ENCODE assay signal across 23 mouse cellular contexts in the genomic region with DNA sequence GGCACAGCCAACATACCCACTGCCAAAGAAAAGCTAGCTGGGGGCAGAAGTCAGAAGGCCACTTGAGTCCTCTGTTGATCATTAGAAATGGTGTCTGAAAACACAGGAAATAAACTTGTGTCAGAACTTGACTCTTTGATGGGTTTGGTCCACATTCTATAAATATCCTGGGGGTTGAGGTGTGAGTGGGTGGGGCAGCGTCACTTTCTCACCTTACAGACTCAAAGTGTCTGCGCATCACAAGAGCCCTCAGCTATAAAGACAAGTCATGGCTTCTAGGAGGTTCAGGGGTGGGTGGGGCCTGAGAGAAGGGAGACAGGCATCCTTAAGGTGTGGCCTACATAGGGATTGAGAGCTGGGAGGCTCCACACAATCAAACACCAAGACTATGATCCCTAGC. TPM values are rescaled to one million over a fixed set of nuclear protein-coding genes. Genes with fewer than 3 reads are reported as not detected.
DNase-seq lines count a peak whose midpoint lies in the region; ATAC-seq lines count a peak whose summit lies in the region.
"Had no signal": no experiment of that assay in that cellular context is flagged by ENCODE, and none has a peak within 500 bp of the region (broad histone marks: within the 10 kb centered on the region; RNA-seq: fewer than 3 reads in every experiment).

No protein-coding gene starts in this region.

- DNase-seq in T-cell, adult 2 months (ENCODE audit: low spot score): peak; percentile 55
- DNase-seq in induced T-regulatory cell, adult 2 months (ENCODE audit: low read depth): peak; percentile 81
- peak; percentile 75 to 90 for DNase-seq in natural killer cell, adult 2 months (ENCODE audit: low spot score in 2 of 2)
- no peak for DNase-seq in layer of hippocampus, adult 9-11 months
- no peak for DNase-seq in urinary bladder, postnatal 10 days (ENCODE audit: low spot score)
- DNase-seq in gastrocnemius, postnatal 25 days: no peak
- DNase-seq: adrenal gland, adult 2 months; adrenal gland, postnatal 25 days; cerebellum, adult 2 months; cerebellum, postnatal 10 days; forebrain, postnatal 0 days; gastrocnemius, adult 2 months; gastrocnemius, postnatal 36 days; heart, postnatal 4 days had no signal

- ATAC-seq in CD4-positive, CD25-positive, alpha-beta regulatory T cell, adult 4 months: peak; percentile 54
- ATAC-seq: forebrain, embryonic 13.5 days; forebrain, postnatal 0 days; hindbrain, embryonic 16.5 days; intestine, embryonic 15.5 days had no signal

RNA-seq across cellular contexts. Expression of a gene that starts 22.0 kb away (rescaled TPM):
- under 1 TPM in 1 of 2 experiments, not detected in 1; 0.81 TPM for polyA plus RNA-seq in CD4-positive, CD25-positive, alpha-beta regulatory T cell, adult 4 months (2017; shearing (Covaris generic))
- not detected for total RNA-seq in gastrocnemius, postnatal 25 days (2021)
- total RNA-seq: forebrain, postnatal 0 days; G1E; gastrocnemius, adult 2 months; gastrocnemius, postnatal 36 days; heart, postnatal 10 days; heart, postnatal 4 days had no signal
- polyA plus RNA-seq: embryonic facial prominence, embryonic 10.5 days; forebrain, embryonic 13.5 days; forebrain, postnatal 0 days; G1E; heart, embryonic 10.5 days; hindbrain, embryonic 12.5 days had no signal

RNA-seq across cellular contexts. Expression of a gene that starts 26.4 kb away (rescaled TPM):
- 1 to 10 TPM; 4.0 to 5.3 TPM for polyA plus RNA-seq in CD4-positive, CD25-positive, alpha-beta regulatory T cell, adult 4 months (2017; shearing (Covaris generic))
- 1 to 10 TPM; 8.8 to 9.6 TPM for total RNA-seq in gastrocnemius, postnatal 25 days (2021)

RNA-seq across cellular contexts. Expression of a gene that starts 54.2 kb away (rescaled TPM):
- 10 to 100 TPM in 1 of 2 experiments, 1 to 10 TPM in 1; 8.5 to 10.9 TPM for polyA plus RNA-seq in CD4-positive, CD25-positive, alpha-beta regulatory T cell, adult 4 months (2017; shearing (Covaris generic))
- 10 to 100 TPM; 28.4 to 29.2 TPM for total RNA-seq in gastrocnemius, postnatal 25 days (2021)

Comparison
In these comparisons a context has a peak if more than half of its experiments do, and no peak if none do; other contexts are left out.
1. DNase-seq: peak in T-cell, adult 2 months (single experiment), induced T-regulatory cell, adult 2 months (single experiment) and natural killer cell, adult 2 months (2 of 2); none in layer of hippocampus, adult 9-11 months (single experiment), urinary bladder, postnatal 10 days (single experiment) and gastrocnemius, postnatal 25 days (single experiment).